Mouse (Mus musculus) kidney, embryonic 16.5 days (tissue): ENCODE results near the gene Schip1. TPM values are rescaled to one million over a fixed set of nuclear protein-coding genes. Genes with fewer than 3 reads are reported as not detected.

Experiments
- ATAC-seq: fragments of 200-750 bp; cut with Nextera tagmentation; 2 replicates; pipeline ENCODE4 v1.8.0; 2017; ENCODE audit warnings: moderate TSS enrichment; ENCODE audit not compliant: low FRiP score, low TSS enrichment
- H3K27ac ChIP-seq: fragments of 300-500 bp; sonication (generic); 2 replicates; pipeline ENCODE4 v1.5.1; 2014; ENCODE audit warnings: low read length
- H3K27me3 ChIP-seq: fragments of 300-500 bp; sonication (generic); 2 replicates; pipeline ENCODE4 v1.6.1; 2014; ENCODE audit warnings: low read length, control low read depth, mixed read lengths; ENCODE audit not compliant: insufficient read depth
- H3K36me3 ChIP-seq: fragments of 300-500 bp; sonication (generic); 2 replicates; pipeline ENCODE4 v1.6.1; 2014; ENCODE audit warnings: low read length, control low read depth, mixed read lengths; ENCODE audit not compliant: insufficient read depth
- H3K4me1 ChIP-seq: fragments of 300-500 bp; sonication (generic); 2 replicates; pipeline ENCODE4 v1.6.1; 2014; ENCODE audit warnings: low read length, control low read depth, mixed read lengths; ENCODE audit not compliant: insufficient read depth
- H3K4me2 ChIP-seq: fragments of 300-500 bp; sonication (generic); replicated peaks from 2 replicates; pipeline ENCODE4 v1.6.1; 2014; ENCODE audit warnings: low read depth, low read length
- H3K4me3 ChIP-seq: fragments of 300-500 bp; sonication (generic); 2 replicates; pipeline ENCODE4 v1.5.1; 2014; ENCODE audit warnings: mild to moderate bottlenecking, low read length
- H3K9ac ChIP-seq: fragments of 300-500 bp; sonication (generic); replicated peaks from 2 replicates; pipeline ENCODE4 v1.6.1; 2014; ENCODE audit warnings: low read length
- H3K9me3 ChIP-seq: fragments of 300-500 bp; sonication (generic); 2 replicates; pipeline ENCODE4 v1.6.1; 2016; ENCODE audit warnings: low read length, control low read depth
- WGBS: fragments of 180-500 bp; shearing (Covaris S2); extraction: QIAGEN DNeasy Blood & Tissue Kit; methylation state at CpG from one replicate; pipeline ENCODE4 v1.1.7; 2014; 5-methylcytosine and 5-hydroxymethylcytosine counted together
- polyA plus RNA-seq: library from polyadenylated mRNA; unstranded; fragments of >200 nt; fragmentation: Nextera tagmentation; extraction: Ambion mirVana; gene quantifications from 2 replicates; pipeline ENCODE4 v1.2.1, GENCODE M21; 2015

Gene Schip1
- polyA plus RNA-seq, 1 experiment from 2014 or later = 48.9 TPM

- WGBS = 59% methylated on average over 5 of the region's 5 CpGs
- H3K4me1 ChIP-seq = peaks cover 38% of the 10 kb centered on the region
- H3K27ac ChIP-seq = peak overlapping the region; percentile 41; the same call in 1 of the 2 replicates
- H3K9me3 ChIP-seq = no peaks in the 10 kb centered on the region
- H3K9ac ChIP-seq = no peak overlapping the region
- no peaks in the 10 kb centered on the region for H3K27me3 ChIP-seq
- no peaks in the 10 kb centered on the region for H3K36me3 ChIP-seq
- H3K4me2 ChIP-seq = no peak overlapping the region
- H3K4me3 ChIP-seq = no peak overlapping the region
- ATAC-seq = no peak
Measured at GRCm38 (mm10) chr3:68470622-68471021, 406.0 kb downstream of the Schip1 start.

GRCm38 (mm10) chr3:68476336-68476735 lies 411.7 kb downstream of the Schip1 start:
- H3K4me3 ChIP-seq = no peak overlapping the region
- no peaks in the 10 kb centered on the region for H3K4me1 ChIP-seq
- H3K4me2 ChIP-seq = no peak overlapping the region
- H3K27me3 ChIP-seq = no peaks in the 10 kb centered on the region
- 84% methylated on average over 7 of the region's 7 CpGs for WGBS
- no peak overlapping the region for H3K9ac ChIP-seq
- no peaks in the 10 kb centered on the region for H3K9me3 ChIP-seq
- no peaks in the 10 kb centered on the region for H3K36me3 ChIP-seq
- H3K27ac ChIP-seq = no peak overlapping the region
- no peak for ATAC-seq

- H3K27me3 ChIP-seq = no peaks in the 10 kb centered on the region
- H3K9me3 ChIP-seq = no peaks in the 10 kb centered on the region
- WGBS = 47% methylated on average over 2 of the region's 2 CpGs
- H3K4me3 ChIP-seq = no peak overlapping the region
- H3K27ac ChIP-seq = peak overlapping the region; percentile 20; the same call in 1 of the 2 replicates
- no peaks in the 10 kb centered on the region for H3K36me3 ChIP-seq
- no peaks in the 10 kb centered on the region for H3K4me1 ChIP-seq
- H3K4me2 ChIP-seq = no peak overlapping the region
- no peak overlapping the region for H3K9ac ChIP-seq
- peak; percentile 49; the same call in 1 of the 2 replicates for ATAC-seq
Measured at GRCm38 (mm10) chr3:68477478-68477877, 412.9 kb downstream of the Schip1 start.

- no peak overlapping the region for H3K9ac ChIP-seq
- no peak for ATAC-seq
- H3K36me3 ChIP-seq = no peaks in the 10 kb centered on the region
- 85% methylated on average over 6 of the region's 6 CpGs for WGBS
- no peaks in the 10 kb centered on the region for H3K4me1 ChIP-seq
- no peaks in the 10 kb centered on the region for H3K9me3 ChIP-seq
- no peak overlapping the region for H3K4me2 ChIP-seq
- no peak overlapping the region for H3K4me3 ChIP-seq
- no peak overlapping the region for H3K27ac ChIP-seq
- H3K27me3 ChIP-seq = no peaks in the 10 kb centered on the region
Measured at GRCm38 (mm10) chr3:68479266-68479665, 414.7 kb downstream of the Schip1 start.

GRCm38 (mm10) chr3:68483517-68483916 lies 418.9 kb downstream of the Schip1 start:
- H3K4me1 ChIP-seq = no peaks in the 10 kb centered on the region
- 83% methylated on average over 3 of the region's 3 CpGs for WGBS
- no peak overlapping the region for H3K4me2 ChIP-seq
- no peak for ATAC-seq
- H3K9ac ChIP-seq = no peak overlapping the region
- H3K9me3 ChIP-seq = no peaks in the 10 kb centered on the region
- no peak overlapping the region for H3K4me3 ChIP-seq
- no peak overlapping the region for H3K27ac ChIP-seq
- no peaks in the 10 kb centered on the region for H3K36me3 ChIP-seq
- H3K27me3 ChIP-seq = no peaks in the 10 kb centered on the region

GRCm38 (mm10) chr3:68484021-68484420 lies 419.4 kb downstream of the Schip1 start:
- H3K4me3 ChIP-seq = no peak overlapping the region
- no peaks in the 10 kb centered on the region for H3K27me3 ChIP-seq
- WGBS = 83% methylated on average over 9 of the region's 9 CpGs
- no peak overlapping the region for H3K9ac ChIP-seq
- no peaks in the 10 kb centered on the region for H3K4me1 ChIP-seq
- no peaks in the 10 kb centered on the region for H3K9me3 ChIP-seq
- no peaks in the 10 kb centered on the region for H3K36me3 ChIP-seq
- ATAC-seq = no peak
- H3K4me2 ChIP-seq = no peak overlapping the region
- no peak overlapping the region for H3K27ac ChIP-seq

- Histone ChIP-seq H3K36me3 (no peaks in the 10 kb centered on the region), H3K4me2 (no peak overlapping the region), H3K27me3 (no peaks in the 10 kb centered on the region), H3K9ac (no peak overlapping the region), H3K4me3 (no peak overlapping the region), H3K9me3 (no peaks in the 10 kb centered on the region), H3K4me1 (no peaks in the 10 kb centered on the region), H3K27ac (no peak overlapping the region)
- no peak for ATAC-seq
- 66% methylated on average over 4 of the region's 4 CpGs for WGBS
Measured at GRCm38 (mm10) chr3:68484561-68484960, 420.0 kb downstream of the Schip1 start.

GRCm38 (mm10) chr3:68487621-68488020 lies 423.0 kb downstream of the Schip1 start:
- 77% methylated on average over 1 of the region's 1 CpGs for WGBS
- no peak overlapping the region for H3K27ac ChIP-seq
- H3K4me2 ChIP-seq = no peak overlapping the region
- ATAC-seq = no peak
- no peak overlapping the region for H3K4me3 ChIP-seq
- H3K36me3 ChIP-seq = no peaks in the 10 kb centered on the region
- no peaks in the 10 kb centered on the region for H3K27me3 ChIP-seq
- no peaks in the 10 kb centered on the region for H3K9me3 ChIP-seq
- no peak overlapping the region for H3K9ac ChIP-seq
- peaks cover 19% of the 10 kb centered on the region for H3K4me1 ChIP-seq

GRCm38 (mm10) chr3:68488316-68488715 lies 423.7 kb downstream of the Schip1 start:
- Histone ChIP-seq H3K27ac (no peak overlapping the region), H3K36me3 (no peaks in the 10 kb centered on the region), H3K9ac (no peak overlapping the region), H3K27me3 (no peaks in the 10 kb centered on the region), H3K4me1 (peaks cover 25% of the 10 kb centered on the region), H3K4me2 (no peak overlapping the region), H3K9me3 (no peaks in the 10 kb centered on the region), H3K4me3 (no peak overlapping the region)
- WGBS = 39% methylated on average over 5 of the region's 5 CpGs
- ATAC-seq = no peak

GRCm38 (mm10) chr3:68491516-68491915 lies 426.9 kb downstream of the Schip1 start:
- Histone ChIP-seq H3K4me1 (peaks cover 38% of the 10 kb centered on the region), H3K36me3 (no peaks in the 10 kb centered on the region), H3K4me2 (no peak overlapping the region), H3K9me3 (no peaks in the 10 kb centered on the region), H3K27ac (peak overlapping the region; percentile 98; the same call in 1 of the 2 replicates), H3K4me3 (no peak overlapping the region), H3K9ac (no peak overlapping the region), H3K27me3 (no peaks in the 10 kb centered on the region)
- WGBS = 44% methylated on average over 6 of the region's 6 CpGs
- no peak for ATAC-seq
